Mouse (Mus musculus): ENCODE data around the gene Dpp6.
A peak's percentile ranks its signal among the peaks of the same experiment; 100 is the strongest.

Gene Dpp6

DNA sequence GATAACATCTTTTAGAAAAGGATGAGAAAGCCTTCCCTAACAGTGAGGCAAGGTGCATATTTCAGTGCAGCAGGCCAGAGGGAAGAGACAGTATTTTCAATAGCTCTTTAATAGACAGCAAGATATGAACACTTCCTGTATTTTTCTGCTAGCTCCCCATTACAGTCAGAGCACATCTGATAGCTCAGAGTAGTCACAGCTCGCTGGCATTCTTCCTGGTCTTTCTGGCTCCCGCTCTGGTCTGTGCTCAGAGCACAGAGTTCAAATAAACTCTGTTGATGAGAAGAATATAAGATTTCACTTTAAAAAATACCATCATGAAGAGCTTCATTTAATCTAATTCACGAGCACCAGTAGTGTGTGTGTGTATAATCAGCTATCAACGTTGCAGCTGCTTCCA, 249.8 kb downstream of the Dpp6 start:
- DNase-seq (ENCODE audit: low spot score): no peak

DNA sequence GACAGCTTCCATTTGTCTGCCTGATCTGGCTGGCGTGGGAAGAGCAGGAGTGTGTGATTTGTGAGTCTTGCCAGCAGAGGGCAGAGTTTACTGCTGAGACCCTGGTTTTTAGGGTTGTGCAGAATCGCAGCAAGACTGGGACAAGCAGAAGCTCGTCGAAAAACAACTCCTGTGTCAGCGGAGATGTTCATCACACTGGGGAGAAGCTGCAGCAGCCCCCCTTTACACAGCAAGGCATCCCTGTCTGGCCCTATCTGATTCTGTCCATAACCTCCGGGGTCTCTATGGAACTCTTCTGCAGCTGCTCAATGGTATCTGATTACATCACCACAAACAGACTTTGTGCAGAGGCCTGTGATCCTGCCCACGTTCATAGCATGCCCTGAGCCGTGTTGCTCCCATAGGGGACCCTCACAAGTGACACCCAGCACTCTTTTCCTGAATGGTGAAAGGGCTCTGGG, 258.2 kb downstream of the Dpp6 start:
- DNase-seq (ENCODE audit: low spot score): no peak

DNA sequence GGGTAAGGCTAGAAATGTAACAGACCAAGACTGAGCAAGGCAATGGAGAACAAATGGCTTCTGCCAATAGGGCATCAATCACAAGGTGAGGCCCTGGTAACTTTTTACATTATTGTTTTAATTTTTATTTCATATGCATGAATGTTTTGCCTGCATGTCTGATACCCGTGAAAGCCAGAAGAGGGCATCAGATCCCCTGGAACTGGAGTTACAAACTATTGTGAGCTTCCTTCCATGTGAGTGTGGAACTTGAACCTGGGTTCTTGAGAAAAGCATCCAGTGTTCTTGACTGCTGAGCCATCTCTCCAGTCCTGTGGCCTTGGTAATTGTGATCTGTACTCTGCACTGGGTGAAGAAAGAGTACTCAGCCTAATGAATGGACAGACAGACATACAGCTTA, 259.0 kb downstream of the Dpp6 start:
- no peak for DNase-seq (ENCODE audit: low spot score)

DNA sequence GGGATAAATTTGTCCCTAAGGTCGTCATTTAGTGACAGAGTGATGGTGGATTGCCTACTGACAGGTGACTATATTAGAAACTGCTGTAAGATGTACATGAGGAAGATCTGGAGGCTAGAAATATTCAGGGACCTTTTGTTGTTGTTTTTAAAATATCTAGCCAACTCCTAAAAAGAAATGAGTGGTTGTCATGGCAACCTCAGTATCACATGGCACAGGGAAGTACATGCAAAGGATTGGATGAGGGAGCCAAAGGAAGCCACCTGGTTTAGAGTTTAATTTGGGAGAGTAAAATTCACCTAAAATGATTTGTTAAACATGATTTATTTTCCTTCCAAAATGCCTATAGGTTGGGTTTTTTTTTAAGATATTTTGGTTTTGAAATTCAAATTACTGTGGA, 260.8 kb downstream of the Dpp6 start:
- DNase-seq (ENCODE audit: low spot score): no peak

DNA sequence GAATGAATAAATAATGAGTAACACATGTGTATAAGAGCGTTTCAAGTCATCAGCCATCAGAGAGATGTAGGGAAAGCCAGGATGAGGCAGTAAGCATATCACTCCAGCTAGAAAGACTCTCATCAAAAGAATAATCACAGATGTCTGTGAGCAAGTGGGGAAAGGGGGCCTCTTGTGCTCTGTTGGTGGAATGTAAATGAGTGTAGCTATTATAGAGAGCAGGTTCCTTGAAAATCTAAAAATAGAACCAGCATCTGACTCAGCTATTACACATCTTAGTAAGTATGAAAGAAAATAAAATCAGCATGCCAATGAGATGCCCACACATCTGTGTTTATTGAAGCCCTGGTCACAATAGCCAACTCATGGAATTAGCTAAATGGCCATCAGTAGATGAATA, 264.3 kb downstream of the Dpp6 start:
- DNase-seq (ENCODE audit: low spot score): no peak

DNA sequence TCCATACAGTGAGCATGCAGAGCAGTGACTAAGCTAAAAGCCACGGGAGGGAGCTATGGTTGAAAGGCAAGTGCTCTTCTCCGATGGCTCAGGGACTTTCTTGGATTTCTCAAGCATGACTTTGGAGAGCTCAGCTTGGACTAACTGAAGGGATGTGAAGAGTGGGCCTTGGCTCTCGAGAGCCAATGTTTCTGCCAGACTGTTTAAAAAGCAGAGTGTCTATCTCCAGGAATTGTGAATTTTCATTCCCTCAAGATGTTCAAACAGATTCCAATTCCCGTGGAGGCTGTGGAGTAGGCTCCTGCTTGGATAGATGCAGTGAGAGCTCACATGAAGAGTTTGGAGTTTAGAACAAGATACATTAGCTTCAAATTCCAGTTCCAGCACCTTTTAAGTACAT, 266.8 kb downstream of the Dpp6 start:
- no peak for DNase-seq (ENCODE audit: low spot score)

DNA sequence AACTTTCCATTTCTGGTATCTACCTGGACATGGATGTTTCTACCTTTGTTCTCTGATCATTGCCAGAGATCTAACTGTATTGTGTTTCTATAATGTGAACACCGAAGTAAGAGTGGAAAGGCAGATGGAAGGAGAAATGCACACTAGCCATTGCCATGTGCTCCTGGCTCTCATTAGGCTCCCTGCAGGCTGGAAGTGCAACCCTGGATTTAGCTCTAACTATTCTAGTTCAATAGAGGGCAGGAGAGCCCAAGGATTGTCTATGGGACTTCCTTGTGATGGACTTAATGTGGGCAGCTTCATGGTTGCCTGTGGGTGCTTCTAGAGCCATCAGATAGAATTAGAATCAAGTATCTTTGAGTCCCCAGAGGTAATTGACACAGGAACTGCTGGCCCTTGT, 291.2 kb downstream of the Dpp6 start:
- DNase-seq (ENCODE audit: low spot score): no peak

DNA sequence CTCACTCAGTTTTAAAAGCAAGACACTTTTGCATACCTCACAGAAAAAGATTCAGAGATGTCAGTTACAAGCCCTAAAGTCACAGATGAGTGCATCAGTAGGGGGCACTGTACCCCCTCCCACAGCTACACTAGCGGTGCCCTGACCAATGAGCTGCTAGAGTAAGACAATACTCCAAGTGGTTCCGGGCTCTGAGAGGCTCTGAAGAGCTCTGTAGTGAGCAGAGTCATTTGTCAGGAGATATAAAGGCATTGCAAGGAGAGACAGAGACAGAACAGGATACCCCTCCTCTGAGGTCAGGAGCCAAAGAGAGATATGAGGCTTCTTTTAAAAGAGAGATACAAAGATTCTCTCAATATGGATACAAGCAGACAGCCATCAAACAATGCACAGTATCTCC, 305.5 kb downstream of the Dpp6 start:
- DNase-seq (ENCODE audit: low spot score): no peak

DNA sequence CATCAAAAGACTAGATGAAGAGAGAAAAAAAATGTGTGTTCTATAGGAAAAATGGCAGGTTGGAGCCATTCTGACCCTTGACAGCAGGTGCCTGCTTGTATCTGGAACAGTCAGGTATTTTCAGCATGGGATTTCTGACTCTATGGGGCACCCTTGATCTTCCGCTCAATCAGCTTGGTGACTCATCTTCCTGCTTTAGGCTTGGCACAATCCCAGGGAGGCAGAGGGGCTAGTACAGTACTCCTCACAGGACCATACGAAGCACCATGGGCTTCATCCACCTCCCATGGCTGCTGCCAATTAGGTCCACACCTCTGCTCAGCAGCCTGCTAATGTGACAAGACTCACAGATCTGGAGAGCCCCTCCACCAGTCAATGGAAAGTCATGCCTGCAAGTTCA, 305.9 kb downstream of the Dpp6 start:
- no peak for DNase-seq (ENCODE audit: low spot score)

DNA sequence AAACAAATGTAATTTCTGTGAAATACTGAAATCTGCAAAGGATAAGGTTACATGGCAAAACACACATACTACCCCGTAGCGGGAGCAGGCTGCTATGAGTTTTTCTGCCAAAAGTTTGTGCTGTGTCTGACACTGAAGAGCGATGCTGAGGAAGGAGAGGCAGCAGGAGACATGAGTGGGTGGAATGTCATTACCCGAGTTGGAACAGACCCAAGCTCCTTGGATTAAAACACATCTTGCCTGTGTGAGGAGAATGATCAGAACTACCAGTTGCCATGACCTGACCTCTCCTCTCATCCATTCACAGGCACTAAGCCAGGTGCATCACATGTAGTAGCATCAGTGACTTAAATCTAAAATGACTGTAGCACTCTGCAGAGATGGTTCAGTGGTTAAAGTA, 309.0 kb downstream of the Dpp6 start:
- no peak for DNase-seq (ENCODE audit: low spot score)

DNA sequence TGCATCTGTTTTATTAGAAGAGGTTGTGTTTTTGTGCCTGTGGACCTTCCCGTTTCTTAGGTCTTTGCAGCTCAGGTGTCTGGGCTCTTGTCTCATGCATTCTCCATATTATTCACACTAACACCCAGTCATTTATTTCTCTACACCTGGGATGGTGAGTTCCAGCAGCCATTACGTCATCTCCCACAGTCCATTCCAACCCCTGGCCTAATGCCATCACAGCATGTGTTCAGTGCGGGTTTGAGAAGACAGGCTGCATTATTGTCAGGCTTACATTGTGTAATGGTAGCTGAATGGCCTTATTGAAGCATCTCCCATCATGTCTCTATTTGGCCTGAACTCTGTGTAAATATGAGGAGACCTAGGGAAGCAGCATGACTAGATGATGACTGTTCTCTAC, 316.2 kb downstream of the Dpp6 start:
- peak; percentile 17 for DNase-seq (ENCODE audit: low spot score)

DNA sequence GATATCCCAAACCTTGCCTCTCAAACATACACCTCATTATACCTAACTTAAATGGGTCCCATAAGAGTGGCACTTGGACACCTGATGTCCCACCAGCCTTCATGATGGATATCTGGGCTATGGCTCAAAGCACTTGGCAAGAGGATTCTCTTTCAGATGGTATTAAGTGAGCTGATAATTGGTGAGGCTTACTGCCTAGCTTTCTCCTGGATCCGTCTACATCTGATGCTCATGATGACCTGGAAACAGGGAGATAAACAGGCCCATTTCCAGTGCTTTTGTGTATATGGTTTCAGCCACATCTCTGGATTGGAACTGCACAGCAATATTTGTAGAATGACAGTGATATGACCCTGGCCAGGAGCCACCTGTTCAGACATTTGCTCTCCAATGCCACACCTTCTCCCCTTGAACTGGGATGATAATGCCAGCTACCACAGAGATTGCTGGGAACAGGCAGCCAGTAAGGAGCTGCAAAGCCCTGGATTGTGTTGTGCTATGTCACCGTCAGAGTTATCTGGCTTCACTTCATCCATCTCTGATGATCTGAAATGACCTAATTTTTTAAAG, 317.5 kb downstream of the Dpp6 start:
- DNase-seq (ENCODE audit: low spot score): no peak

DNA sequence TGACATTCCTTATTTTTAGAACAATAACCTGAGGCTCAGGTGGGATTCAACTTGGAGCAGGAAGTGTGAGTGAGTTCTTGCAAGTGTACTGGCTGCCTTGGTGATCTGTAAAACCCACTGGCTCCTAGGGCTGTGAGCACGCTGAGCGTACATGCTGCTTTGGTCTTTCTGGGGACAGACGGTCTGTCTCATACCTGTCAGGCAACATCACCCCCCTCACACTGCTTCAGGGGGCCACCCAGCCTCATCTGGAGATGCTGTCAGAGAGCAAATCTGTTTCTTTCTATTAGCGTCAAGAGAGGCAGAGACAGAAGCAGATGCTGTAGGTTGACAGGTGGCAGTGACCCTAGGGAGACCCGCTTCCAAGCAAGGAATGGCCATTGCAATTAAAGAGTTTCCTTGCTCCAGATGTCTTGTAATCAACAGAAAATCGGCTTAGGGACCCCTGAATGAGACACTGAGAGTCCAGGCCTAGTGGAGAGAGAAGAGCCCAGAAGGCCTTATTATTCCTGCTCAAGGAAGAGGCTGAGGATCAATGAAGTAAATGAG, 330.5 kb downstream of the Dpp6 start:
- DNase-seq (ENCODE audit: low spot score): no peak

DNA sequence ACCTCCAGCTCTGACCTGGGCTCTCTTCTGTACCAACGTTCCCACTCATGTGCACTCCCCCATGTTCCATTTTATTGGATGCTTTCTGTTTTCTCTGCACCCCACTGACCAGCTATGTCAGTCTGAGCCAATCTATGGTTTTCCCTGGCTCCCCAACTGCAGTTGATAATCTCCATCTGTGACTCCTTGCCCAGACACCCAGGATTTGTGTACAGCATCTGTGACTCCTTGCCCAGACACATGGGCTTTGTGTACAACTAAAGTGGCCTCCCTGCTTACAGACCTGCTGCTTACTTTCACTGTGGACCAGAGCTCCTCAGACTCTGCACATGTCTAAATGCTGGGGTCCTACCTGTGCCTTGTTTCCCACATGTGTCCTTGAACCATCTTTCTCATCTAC, 334.0 kb downstream of the Dpp6 start:
- no peak for DNase-seq (ENCODE audit: low spot score)

DNA sequence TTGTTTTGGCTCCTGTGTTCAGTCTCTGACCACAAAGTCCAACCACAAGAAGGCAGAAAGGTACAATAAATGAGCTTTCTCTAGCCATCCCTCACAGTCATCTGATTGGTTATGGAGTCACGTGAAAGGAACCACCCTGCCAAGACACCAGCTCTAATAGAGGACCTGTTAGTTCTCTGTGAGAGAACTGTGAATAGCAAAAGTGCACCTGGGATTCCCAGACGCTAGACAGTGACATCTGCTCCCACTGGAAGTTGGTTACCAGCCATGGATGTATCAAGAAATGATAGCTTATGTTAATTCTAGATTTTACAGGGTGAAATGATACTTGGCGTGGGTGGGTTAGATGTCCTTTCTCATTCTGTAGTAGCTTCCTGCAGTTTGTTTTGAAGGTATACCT, 338.7 kb downstream of the Dpp6 start:
- DNase-seq (ENCODE audit: low spot score): no peak

DNA sequence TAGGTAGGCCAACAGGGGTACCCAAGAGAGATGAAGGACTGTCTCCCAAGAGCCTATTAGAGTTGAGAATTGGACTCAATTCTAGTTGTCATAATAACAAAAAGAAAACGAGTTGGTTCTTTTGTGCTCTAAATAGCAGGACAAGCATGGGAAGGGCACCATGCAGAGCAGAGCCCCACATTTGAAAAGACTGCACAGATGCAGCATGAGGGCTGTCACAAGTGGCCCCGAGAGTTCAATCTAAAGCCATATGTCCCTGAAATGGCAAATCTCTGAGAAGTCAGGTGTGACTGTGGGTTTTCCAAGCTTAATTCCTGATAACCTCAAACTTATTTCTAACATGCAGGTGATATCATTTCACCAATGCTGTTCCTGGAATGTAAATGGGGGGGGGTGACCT, 339.4 kb downstream of the Dpp6 start:
- DNase-seq (ENCODE audit: low spot score): no peak

DNA sequence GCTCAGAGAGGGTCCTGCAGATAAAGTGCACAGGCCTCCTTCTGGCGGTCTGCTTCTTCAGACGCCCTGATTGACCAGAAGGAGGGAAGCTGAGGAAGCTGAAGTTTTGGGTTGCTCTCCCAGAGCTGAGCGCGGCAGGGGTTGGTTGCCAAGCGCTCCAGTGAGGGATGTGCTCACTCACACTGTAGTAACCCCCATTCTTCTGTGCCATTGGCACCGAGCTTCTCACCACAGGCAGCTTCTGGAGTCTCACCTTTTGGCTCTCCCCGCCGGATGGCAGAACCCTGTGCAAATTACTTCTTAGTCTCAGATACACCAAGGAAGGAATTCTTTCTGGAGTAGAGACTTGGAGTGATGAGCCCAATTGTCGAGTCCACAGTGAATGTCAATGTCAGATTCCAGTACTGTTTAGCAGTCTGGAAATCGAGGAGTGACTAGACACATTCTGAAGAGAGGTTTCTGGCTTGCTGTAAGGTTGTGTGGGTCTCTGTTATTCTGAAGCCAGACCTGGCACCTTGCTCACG, 344.2 kb downstream of the Dpp6 start:
- no peak for DNase-seq (ENCODE audit: low spot score)

DNA sequence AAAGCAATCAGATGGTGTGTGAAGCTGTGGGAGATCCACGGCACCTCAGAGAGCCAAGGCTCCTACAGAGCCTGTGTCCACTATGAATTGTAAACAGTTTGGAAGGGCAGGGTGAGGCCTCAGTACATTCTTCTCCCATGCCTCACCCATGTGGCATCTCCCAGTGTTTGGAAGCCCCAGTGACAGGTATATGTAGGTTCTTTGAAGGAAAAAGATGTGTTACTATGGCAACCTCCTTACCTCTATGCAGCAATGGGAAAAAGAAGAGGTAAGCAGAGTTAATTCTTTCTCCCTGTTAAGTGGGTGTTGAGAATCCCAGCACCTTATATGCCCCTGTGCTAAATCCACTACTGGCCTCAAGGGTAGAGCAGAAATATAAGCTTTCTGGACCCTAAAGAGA, 351.5 kb downstream of the Dpp6 start:
- no peak for DNase-seq (ENCODE audit: low spot score)

DNA sequence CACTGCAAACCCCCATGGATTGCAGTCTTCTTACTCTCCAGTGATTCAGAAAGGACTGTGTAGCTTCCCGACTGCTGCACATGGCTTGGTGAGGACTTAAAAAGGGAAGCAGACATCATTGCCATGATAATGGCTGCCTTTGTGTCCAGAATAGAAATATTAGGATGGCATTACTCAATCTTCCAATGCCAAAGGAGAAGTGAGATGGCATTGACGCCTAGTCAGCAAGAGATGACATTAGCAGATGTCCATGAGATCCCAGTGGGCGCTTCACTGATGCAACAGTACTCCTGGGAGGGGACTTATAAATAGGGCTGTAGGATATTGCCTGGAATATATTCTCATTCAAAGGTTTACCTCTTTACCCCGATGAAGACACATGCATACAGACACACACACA, 368.0 kb downstream of the Dpp6 start:
- no peak for DNase-seq (ENCODE audit: low spot score)

DNA sequence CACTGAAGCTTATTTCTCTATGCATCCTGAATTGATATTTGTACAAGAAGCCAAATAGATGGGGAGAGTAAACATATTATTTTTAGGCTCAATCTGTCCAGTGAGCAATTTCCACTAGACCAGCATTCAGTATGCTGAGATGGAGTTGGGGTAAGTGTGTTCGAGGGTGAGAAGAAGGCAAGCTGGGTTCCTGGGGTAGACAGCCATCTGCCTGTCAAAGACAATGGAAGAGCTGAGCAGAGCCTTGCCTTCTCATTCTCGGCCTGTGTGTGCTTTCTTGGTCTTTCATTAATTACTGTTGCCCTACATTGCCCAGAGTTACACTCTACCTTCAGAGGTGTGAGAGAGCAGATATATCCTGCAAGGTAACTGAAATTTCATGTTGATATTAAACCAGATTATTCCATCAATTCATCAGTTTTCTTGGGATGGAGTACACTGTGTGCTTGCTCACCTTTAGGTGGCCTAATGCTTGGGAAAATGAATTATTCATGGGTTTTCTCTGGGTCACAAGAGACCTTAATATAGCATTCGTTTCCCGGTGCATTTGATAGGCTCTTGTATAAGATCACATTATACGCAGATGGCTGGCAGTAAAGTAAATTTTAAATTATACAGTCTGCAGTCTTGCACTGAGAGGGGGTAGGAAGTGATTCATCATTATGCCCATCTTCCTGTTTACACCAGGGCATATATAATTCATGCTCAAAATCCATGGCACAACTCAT, 374.4 kb downstream of the Dpp6 start:
- no peak for DNase-seq (ENCODE audit: low spot score)

DNA sequence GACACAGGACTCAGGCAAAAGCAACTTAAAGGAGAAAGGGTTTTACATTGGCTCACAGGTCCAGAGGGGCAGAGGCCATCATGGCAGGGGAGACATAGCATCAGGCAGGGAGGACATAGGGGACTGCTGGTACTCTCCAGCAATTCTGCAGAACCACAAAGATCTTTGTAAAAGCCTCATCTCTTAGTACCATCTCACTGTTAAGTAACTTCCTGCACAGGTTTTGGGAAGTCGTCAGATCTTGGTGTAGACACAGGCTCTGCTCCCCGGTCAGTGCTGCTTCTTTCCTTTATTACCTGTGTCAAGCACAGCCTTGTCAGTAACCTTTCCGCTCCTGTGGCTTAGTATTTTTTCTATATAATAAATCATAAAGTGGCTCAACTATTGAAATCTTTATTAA, 377.2 kb downstream of the Dpp6 start:
- no peak for DNase-seq (ENCODE audit: low spot score)

DNA sequence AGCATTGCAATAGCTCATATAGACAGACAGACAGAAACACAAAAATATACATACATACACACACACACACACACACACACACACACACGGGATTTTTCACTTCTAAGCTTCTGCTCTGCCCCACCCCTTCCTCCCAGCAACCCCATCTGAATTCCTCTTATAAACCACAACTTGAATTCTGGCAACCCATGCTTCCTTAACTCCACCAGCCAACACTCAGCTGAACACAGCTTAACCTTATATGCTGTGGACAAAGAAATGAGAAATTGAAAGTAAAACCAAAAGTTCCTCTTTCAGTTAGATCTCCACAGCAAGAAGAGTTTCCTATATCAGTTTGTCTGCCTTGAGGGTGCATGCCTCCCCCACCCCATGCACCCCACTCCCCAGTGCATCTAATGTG, 378.0 kb downstream of the Dpp6 start:
- no peak for DNase-seq (ENCODE audit: low spot score)

DNA sequence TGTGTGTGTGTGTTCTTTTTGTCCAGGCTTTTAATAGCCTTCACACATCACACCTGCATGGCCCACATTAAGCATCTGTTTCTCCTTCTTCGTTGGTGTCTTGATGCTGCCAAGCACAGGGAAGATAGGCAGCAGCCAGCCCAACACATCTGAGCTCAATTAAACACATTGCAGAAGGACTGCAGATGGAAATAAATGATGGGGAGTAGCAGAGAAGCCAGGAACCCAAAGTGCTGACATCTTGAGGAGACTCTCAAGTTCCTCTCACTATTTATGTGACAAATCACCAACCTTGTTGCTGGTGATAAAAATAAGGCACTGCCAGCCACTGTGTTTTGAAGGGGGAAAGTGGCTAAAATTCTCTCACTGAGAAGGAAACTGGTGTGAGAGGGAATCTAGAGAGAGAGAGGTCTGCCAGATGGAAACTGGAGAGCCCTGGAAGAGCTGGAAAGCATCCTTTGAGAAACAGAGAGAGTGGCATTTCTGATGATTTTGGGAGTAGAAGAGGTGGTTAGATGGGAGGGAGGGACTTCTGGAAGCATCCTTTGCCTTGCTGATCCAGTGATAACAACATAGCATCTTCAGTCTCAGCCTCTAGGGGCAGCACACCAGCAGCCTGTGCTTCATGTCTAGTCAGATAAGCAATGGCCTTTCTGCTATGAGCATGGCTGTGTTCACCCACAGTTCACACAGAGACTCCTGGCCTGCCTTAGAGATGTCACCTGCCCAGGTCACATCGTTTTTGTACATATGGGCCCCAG, 383.8 kb downstream of the Dpp6 start:
- no peak for DNase-seq (ENCODE audit: low spot score)

Measured in layer of hippocampus, adult 9-10 months (tissue).